Mouse (Mus musculus) intestine, embryonic 15.5 days (tissue): Measurements from ENCODE around the gene Zfp800. TPM values are rescaled to one million over a fixed set of nuclear protein-coding genes. Genes with fewer than 3 reads are reported as not detected.

Experiments
- ATAC-seq: fragments of 200-750 bp; cut with Nextera tagmentation; 2 replicates; pipeline ENCODE4 v1.8.0; 2017; ENCODE audit warnings: moderate TSS enrichment, moderate library complexity
- H3K27ac ChIP-seq: fragments of 300-500 bp; sonication (generic); 2 replicates; pipeline ENCODE4 v1.5.1; 2015; ENCODE audit warnings: mild to moderate bottlenecking, inconsistent platforms
- H3K27me3 ChIP-seq: fragments of 300-500 bp; sonication (generic); replicated peaks from 2 replicates; pipeline ENCODE4 v1.6.1; 2015; ENCODE audit warnings: inconsistent platforms
- H3K36me3 ChIP-seq: fragments of 300-500 bp; sonication (generic); 2 replicates; pipeline ENCODE4 v1.6.1; 2015; ENCODE audit warnings: inconsistent platforms
- H3K4me1 ChIP-seq: fragments of 300-500 bp; sonication (generic); replicated peaks from 2 replicates; pipeline ENCODE4 v1.6.1; 2015; ENCODE audit warnings: inconsistent platforms
- H3K4me2 ChIP-seq: fragments of 300-500 bp; sonication (generic); replicated peaks from 2 replicates; pipeline ENCODE4 v1.6.1; 2015; ENCODE audit warnings: mild to moderate bottlenecking, inconsistent platforms
- H3K4me3 ChIP-seq: fragments of 300-500 bp; sonication (generic); replicated peaks from 2 replicates; pipeline ENCODE4 v1.5.1; 2015; ENCODE audit warnings: inconsistent platforms
- H3K9ac ChIP-seq: fragments of 300-500 bp; sonication (generic); 2 replicates; pipeline ENCODE4 v1.6.1; 2015; ENCODE audit warnings: inconsistent platforms
- H3K9me3 ChIP-seq: fragments of 300-500 bp; sonication (generic); 2 replicates; pipeline ENCODE4 v1.6.1; 2016; ENCODE audit warnings: inconsistent platforms
- WGBS: fragments of 180-500 bp; shearing (Covaris S2); methylation state at CpG from one replicate; pipeline ENCODE4 v1.1.7; 2015; 5-methylcytosine and 5-hydroxymethylcytosine counted together
- polyA plus RNA-seq: library from polyadenylated mRNA; unstranded; fragments of >200 nt; fragmentation: Nextera tagmentation; extraction: Ambion mirVana; gene quantifications from 2 replicates; pipeline ENCODE4 v1.2.1, GENCODE M21; 2015

The Zfp800 gene
- polyA plus RNA-seq, 1 experiment from 2014 or later = 28.2 TPM

DNA sequence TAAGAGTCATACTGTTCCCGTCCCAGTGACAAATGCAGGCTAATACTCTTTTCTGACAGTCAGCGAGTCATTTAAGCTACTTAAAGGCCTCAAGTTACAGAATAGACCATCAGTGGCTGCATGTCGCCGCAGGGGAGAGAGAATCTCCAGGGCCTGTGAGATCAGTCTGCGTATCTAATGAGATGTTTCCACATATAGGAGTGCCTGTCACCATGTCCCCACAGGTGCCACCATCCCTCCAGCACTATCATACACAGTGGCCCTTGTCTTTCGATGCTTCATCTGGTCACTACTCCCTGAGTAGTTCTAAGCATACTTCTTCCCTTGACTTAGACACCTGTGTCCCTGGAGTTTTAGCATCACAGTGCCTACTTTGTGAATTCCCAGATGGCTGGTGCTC lies 68.0 kb downstream of the Zfp800 start:
- H3K4me2 ChIP-seq = no peak overlapping the region
- ATAC-seq = no peak
- WGBS = 63% methylated on average over 6 of the region's 6 CpGs
- H3K9ac ChIP-seq = no peak overlapping the region
- no peaks in the 10 kb centered on the region for H3K36me3 ChIP-seq
- no peaks in the 10 kb centered on the region for H3K4me1 ChIP-seq
- no peaks in the 10 kb centered on the region for H3K9me3 ChIP-seq
- H3K4me3 ChIP-seq = no peak overlapping the region
- no peak overlapping the region for H3K27ac ChIP-seq
- H3K27me3 ChIP-seq = no peaks in the 10 kb centered on the region

DNA sequence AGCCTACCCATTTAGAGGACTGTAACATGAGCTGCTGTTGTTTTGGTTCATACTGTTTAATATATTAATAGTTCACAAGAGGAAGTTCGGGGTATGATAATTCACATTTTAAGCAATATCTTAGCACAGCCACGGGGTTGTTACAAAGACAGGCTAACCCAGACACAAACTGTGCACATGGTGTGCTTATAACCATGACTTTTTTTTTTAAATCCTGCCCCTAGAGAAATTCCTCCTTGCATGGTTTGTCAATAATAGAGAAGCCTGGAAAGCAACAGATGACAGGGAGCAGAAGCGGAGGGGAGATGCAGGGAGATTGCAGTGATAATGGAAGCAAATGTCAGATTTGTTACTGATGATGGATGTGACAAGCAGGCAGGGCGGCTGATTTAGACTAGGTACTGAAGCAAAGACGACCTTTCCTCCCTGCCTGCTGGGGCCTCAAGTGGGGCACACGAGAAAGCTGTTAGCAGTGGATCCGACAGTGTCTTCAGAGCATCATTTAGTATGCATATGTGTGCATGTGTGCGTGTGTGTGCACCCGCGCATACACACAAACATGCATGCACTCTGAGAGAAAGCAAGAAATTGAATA lies 68.7 kb downstream of the Zfp800 start:
- WGBS = 59% methylated on average over 10 of the region's 10 CpGs
- no peak overlapping the region for H3K4me3 ChIP-seq
- no peaks in the 10 kb centered on the region for H3K4me1 ChIP-seq
- no peak for ATAC-seq
- no peak overlapping the region for H3K4me2 ChIP-seq
- H3K9ac ChIP-seq = no peak overlapping the region
- no peaks in the 10 kb centered on the region for H3K36me3 ChIP-seq
- H3K27ac ChIP-seq = no peak overlapping the region
- no peaks in the 10 kb centered on the region for H3K9me3 ChIP-seq
- no peaks in the 10 kb centered on the region for H3K27me3 ChIP-seq

DNA sequence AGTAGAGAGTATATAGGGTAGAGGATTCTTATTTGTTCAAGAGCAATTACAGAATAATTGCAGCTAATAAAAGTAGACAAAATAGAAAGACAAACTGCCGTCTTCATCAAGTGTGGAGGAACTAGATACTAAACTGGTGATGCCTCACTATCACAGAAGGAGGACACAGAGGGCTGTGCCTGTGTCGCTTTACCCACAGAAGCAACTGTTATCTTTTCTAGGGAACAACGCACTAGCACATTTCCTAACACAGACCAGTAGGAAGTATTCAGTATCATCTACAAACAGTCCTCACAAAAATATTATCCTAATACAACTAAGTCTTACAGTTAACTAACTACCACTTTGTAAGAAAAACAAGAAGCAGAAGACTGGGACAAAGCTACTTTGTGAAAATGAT lies 71.1 kb downstream of the Zfp800 start:
- no peak for ATAC-seq
- Histone ChIP-seq H3K4me2 (no peak overlapping the region), H3K27ac (no peak overlapping the region), H3K4me1 (no peaks in the 10 kb centered on the region), H3K9me3 (no peaks in the 10 kb centered on the region), H3K4me3 (no peak overlapping the region), H3K27me3 (no peaks in the 10 kb centered on the region), H3K9ac (no peak overlapping the region), H3K36me3 (no peaks in the 10 kb centered on the region)
- WGBS = 88% methylated on average over 3 of the region's 3 CpGs

DNA sequence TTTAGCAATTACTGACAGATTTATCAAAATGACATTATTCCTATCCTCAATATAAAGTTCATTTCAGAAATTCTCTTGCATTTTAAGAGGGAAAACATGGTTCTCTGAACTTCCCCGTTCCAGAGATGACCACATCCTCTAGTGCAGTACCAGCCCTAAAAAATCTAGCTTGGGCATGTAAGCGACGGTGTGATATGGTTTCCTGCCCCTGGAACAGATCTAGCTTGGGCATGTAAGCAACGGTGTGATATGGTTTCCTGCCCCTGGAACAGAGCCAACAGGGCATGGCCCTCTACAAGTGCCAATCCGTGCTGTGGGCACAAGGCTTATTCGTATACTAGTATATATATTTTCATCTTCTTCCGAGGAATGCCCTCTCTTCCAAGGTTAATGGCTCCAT lies 75.4 kb downstream of the Zfp800 start:
- Histone ChIP-seq H3K27me3 (no peaks in the 10 kb centered on the region), H3K27ac (no peak overlapping the region), H3K36me3 (no peaks in the 10 kb centered on the region), H3K4me2 (no peak overlapping the region), H3K4me1 (no peaks in the 10 kb centered on the region), H3K9me3 (no peaks in the 10 kb centered on the region), H3K4me3 (no peak overlapping the region), H3K9ac (no peak overlapping the region)
- WGBS = 90% methylated on average over 7 of the region's 7 CpGs
- ATAC-seq = no peak

DNA sequence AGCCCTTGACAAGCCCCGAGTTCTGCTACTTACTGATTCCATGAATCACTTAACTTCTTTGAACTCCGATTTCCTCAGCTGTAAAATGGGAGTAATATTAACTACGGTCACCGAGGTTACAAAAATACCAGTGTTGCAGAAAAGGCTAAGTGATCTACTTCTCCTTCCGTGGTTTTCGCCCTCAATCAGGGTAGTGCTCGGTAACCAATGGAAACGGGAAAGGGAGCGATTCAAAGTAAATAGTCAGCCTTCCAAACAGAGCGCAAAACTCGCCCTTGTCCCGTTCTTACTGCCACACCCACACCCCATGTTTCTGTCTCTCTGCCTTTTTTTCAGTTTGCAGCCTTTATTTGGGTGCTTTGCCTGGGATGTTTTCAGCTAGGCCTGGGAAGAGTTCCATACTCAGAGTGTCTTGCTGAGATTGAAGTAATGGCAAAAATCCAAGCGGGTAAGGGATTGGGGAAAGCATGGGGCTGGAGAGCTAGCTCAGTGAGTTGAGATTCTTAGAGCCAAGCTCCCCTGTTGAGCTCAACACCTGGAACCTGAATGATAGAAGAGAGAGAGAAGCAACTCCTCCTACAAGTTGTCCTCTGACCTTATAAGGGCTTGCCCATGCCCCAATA lies 78.0 kb downstream of the Zfp800 start:
- no peak overlapping the region for H3K4me2 ChIP-seq
- H3K4me1 ChIP-seq = no peaks in the 10 kb centered on the region
- H3K27me3 ChIP-seq = no peaks in the 10 kb centered on the region
- H3K9ac ChIP-seq = no peak overlapping the region
- H3K27ac ChIP-seq = no peak overlapping the region
- H3K9me3 ChIP-seq = no peaks in the 10 kb centered on the region
- ATAC-seq = no peak
- 58% methylated on average over 13 of the region's 13 CpGs for WGBS
- no peaks in the 10 kb centered on the region for H3K36me3 ChIP-seq
- no peak overlapping the region for H3K4me3 ChIP-seq

DNA sequence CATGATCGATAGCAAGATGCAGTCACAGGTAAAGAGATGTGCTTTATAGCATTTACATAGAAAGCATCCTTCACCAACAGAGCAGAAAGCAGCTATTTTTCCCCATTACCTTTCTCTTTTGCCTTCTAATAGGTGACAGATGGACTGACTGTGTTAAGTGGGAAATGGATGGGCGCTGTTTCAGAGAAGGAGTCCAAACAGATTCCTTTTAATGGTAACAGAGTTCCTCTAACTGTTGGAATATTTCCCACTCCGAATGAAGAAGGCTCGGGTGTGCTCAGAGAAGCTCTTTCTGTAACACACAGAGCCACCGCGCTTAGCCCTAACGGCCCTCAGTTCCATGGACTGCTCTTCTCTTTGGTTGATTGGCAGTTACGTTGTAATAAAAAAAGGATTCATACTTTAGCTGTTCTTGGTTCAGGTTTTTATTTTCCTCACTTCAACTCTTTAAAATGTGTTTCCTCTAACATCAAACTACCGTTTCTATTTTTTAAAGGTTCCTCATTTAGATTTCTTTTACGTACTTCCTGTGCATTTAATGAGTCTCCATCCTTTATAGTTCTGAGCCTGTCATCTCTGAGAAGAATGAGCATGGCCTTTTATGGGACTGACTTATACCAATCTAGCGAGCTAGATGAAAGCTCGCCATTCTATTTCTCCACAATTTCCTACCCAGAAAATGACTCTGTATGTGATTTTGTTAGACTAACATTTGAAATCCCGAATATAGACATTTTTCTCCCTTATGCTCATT lies 78.8 kb downstream of the Zfp800 start:
- no peak overlapping the region for H3K4me3 ChIP-seq
- H3K4me1 ChIP-seq = no peaks in the 10 kb centered on the region
- no peak overlapping the region for H3K27ac ChIP-seq
- no peaks in the 10 kb centered on the region for H3K36me3 ChIP-seq
- H3K4me2 ChIP-seq = no peak overlapping the region
- H3K9ac ChIP-seq = no peak overlapping the region
- no peaks in the 10 kb centered on the region for H3K9me3 ChIP-seq
- WGBS = 79% methylated on average over 13 of the region's 13 CpGs
- H3K27me3 ChIP-seq = no peaks in the 10 kb centered on the region
- ATAC-seq = no peak

DNA sequence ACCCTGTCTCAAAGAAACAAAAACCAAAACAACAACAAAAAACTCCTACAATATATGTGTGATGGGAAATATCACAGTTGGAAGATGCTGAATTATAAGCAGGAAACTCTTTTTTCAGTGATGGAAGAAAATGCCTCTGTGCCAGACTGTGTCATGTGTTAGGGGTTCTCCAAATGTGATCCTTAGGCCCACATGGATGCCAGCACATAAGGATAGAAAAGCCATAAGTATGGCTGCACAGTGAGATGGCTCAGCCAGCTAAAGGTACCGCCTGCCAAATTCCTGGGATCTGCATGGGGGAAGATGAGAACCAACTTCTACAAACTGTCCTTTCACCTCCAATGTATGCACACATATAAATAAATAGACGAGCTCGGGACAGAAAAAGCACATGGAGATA lies 82.6 kb downstream of the Zfp800 start:
- Histone ChIP-seq H3K9me3 (no peaks in the 10 kb centered on the region), H3K4me2 (no peak overlapping the region), H3K4me1 (no peaks in the 10 kb centered on the region), H3K27me3 (no peaks in the 10 kb centered on the region), H3K27ac (no peak overlapping the region), H3K36me3 (no peaks in the 10 kb centered on the region), H3K4me3 (no peak overlapping the region), H3K9ac (no peak overlapping the region)
- ATAC-seq = no peak
- 85% methylated on average over 3 of the region's 3 CpGs for WGBS

DNA sequence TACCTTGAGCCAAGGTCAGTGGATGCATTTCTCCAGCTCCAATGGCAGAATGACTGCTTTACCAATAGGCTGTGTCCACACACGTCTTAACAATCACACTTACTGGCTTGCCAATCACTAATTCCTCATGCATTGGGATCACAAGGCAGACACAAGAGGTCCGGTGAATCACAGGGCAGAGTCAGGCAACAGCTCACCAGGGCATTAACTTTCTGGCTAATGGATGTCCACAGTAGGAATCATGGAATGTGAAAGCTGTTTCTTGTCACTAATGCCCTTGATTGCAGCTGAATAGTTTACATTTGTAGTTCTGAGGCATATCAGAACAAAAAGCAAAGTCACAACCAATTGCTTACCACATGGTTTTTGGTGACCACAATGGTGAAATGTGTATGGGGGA lies 85.7 kb downstream of the Zfp800 start:
- Histone ChIP-seq H3K27me3 (no peaks in the 10 kb centered on the region), H3K9me3 (no peaks in the 10 kb centered on the region), H3K4me1 (no peaks in the 10 kb centered on the region), H3K9ac (no peak overlapping the region), H3K36me3 (no peaks in the 10 kb centered on the region), H3K4me2 (no peak overlapping the region), H3K27ac (no peak overlapping the region), H3K4me3 (no peak overlapping the region)
- WGBS = 77% methylated on average over 2 of the region's 2 CpGs
- ATAC-seq = no peak

DNA sequence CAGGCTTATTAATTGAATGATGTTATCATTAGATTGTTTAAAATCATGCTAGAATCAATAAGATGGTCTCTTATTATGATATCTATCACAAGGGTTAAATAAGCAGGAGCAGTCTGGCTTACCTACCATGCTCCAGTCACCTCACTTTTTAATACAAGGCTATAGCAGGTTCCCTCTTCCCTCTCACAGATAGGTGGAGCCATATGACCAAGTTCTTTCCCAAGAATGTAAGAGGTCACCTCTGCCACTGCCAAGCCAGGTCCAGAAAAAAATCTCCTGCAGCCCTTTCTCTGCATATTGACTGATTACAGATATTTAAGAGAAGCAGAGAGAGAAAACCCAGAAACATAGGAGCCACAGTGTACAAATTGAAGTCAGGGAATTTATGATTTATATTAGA lies 88.1 kb downstream of the Zfp800 start:
- no peak overlapping the region for H3K27ac ChIP-seq
- no peak overlapping the region for H3K4me2 ChIP-seq
- H3K9me3 ChIP-seq = no peaks in the 10 kb centered on the region
- no peak for ATAC-seq
- H3K36me3 ChIP-seq = no peaks in the 10 kb centered on the region
- no peak overlapping the region for H3K9ac ChIP-seq
- no peaks in the 10 kb centered on the region for H3K4me1 ChIP-seq
- H3K27me3 ChIP-seq = no peaks in the 10 kb centered on the region
- no peak overlapping the region for H3K4me3 ChIP-seq

DNA sequence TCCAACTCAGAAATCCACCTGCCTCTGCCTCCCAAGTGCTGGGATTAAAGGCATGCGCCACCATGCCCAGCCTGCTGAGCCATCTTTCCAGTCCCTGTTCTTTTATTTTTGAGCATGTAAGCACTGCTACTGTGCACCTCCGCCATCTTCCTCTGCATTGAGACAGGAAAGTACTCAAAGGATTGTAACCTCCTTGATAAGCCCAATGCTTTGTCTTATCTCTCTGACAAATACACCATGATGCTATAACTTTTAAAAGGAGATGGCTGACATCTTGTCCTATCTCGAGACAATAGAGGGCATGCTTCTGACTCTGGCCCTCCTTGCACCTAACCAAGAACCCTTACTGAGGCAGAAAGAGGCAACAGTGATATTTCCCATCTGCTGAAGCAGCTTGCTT lies 88.9 kb downstream of the Zfp800 start:
- H3K4me2 ChIP-seq = no peak overlapping the region
- no peaks in the 10 kb centered on the region for H3K27me3 ChIP-seq
- H3K4me1 ChIP-seq = no peaks in the 10 kb centered on the region
- ATAC-seq = no peak
- H3K9me3 ChIP-seq = no peaks in the 10 kb centered on the region
- no peaks in the 10 kb centered on the region for H3K36me3 ChIP-seq
- H3K9ac ChIP-seq = no peak overlapping the region
- H3K27ac ChIP-seq = no peak overlapping the region
- H3K4me3 ChIP-seq = no peak overlapping the region
- 86% methylated on average over 3 of the region's 3 CpGs for WGBS

DNA sequence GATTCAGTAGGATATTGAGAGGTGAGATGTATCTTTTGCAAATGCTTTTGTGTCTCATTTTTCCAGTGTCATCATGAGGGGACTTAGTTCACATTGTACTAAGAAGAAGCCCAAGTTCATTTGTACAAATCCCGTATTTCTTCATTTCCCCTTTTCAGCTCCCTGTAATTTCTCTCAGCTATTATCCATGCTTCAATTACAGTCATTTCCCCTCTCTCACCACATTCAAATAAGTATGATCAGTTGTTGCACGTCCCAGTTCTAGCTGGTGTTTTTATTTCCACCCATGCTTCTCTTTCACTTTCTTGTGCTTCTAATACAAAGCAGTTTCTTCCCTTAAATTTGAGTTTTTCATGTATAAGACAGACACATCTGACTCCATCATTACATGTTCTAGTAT lies 91.1 kb downstream of the Zfp800 start:
- Histone ChIP-seq H3K4me2 (no peak overlapping the region), H3K27me3 (no peaks in the 10 kb centered on the region), H3K9me3 (no peaks in the 10 kb centered on the region), H3K9ac (no peak overlapping the region), H3K4me3 (no peak overlapping the region), H3K4me1 (no peaks in the 10 kb centered on the region), H3K27ac (no peak overlapping the region), H3K36me3 (no peaks in the 10 kb centered on the region)
- 78% methylated on average over 2 of the region's 2 CpGs for WGBS
- ATAC-seq = no peak

DNA sequence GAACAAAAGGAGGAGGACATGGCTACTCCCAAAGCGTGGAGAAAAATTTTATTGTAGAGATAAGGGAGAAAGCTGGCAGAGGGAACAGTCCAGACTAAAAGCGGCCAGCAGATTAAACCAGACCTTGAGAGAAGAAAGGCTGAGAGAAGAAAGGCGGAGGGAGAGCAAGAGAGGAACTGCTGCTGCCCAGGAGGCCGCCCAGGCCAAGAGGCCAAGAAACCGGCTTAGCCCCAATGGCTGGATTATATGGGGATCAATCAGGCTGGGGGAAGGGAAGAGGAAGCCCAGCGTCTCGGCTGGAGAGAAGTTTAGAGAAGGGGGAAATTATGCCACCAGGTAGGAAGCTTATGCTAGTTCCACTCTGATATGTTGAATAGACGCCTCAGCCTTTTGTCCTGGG lies 101.5 kb downstream of the Zfp800 start:
- no peak for ATAC-seq
- Histone ChIP-seq H3K9me3 (no peaks in the 10 kb centered on the region), H3K4me2 (no peak overlapping the region), H3K9ac (no peak overlapping the region), H3K4me1 (no peaks in the 10 kb centered on the region), H3K27ac (no peak overlapping the region), H3K27me3 (no peaks in the 10 kb centered on the region), H3K36me3 (no peaks in the 10 kb centered on the region), H3K4me3 (no peak overlapping the region)
- 31% methylated on average over 8 of the region's 8 CpGs for WGBS

DNA sequence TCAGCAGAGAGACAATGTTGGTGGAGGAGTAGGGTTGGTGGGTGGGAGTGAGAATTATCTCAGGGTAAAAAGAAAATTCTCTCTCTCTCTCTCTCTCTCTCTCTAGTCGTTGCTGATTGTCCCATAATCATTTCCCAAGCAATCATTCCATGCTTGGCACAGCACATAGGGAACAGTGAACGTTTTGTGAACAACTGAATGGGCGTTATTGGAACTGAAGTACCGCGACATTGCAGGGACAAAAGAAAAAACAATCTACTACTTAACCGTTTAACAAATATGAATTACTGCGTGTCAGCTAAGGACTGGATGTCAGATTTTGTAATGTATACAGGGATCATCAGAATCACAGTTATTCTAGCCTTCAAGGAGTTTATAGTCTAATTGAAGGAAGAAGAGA lies 102.2 kb downstream of the Zfp800 start:
- Histone ChIP-seq H3K36me3 (no peaks in the 10 kb centered on the region), H3K4me1 (no peaks in the 10 kb centered on the region), H3K27ac (no peak overlapping the region), H3K27me3 (no peaks in the 10 kb centered on the region), H3K9me3 (no peaks in the 10 kb centered on the region), H3K9ac (no peak overlapping the region), H3K4me3 (no peak overlapping the region), H3K4me2 (no peak overlapping the region)
- no peak for ATAC-seq
- WGBS = 72% methylated on average over 7 of the region's 7 CpGs
